In genomic region chr9:109877666-109878065, GRCm38 (mm10) we compare ENCODE assay signal across 9 mouse cellular contexts. TPM values are rescaled to one million over a fixed set of nuclear protein-coding genes. Genes with fewer than 3 reads are reported as not detected.
DNase-seq lines count a peak whose midpoint lies in the region; ATAC-seq and TF ChIP-seq lines count a peak whose summit lies in the region.
"Had no signal": no experiment of that assay in that cellular context is flagged by ENCODE, and none has a peak within 500 bp of the region (broad histone marks: within the 10 kb centered on the region; RNA-seq: fewer than 3 reads in every experiment).

No protein-coding gene starts in this region.

- no peak overlapping the region for H3K27ac ChIP-seq in lung, embryonic 16.5 days (ENCODE audit: low read length)
- H3K27ac ChIP-seq in embryonic fibroblast, embryonic 13.5 days (ENCODE audit: insufficient read depth, low read length), result no peak overlapping the region
- no peak overlapping the region for H3K27ac ChIP-seq in limb, embryonic 13.5 days
- H3K27ac ChIP-seq in stomach, embryonic 15.5 days, result no peak overlapping the region

- H3K4me3 ChIP-seq in lung, embryonic 16.5 days (ENCODE audit: low read length), result peak overlapping the region; percentile 99
- peak overlapping the region; percentile 96 for H3K4me3 ChIP-seq in embryonic fibroblast, embryonic 13.5 days (ENCODE audit: insufficient read depth, low read length)
- peak overlapping the region; percentile 99 for H3K4me3 ChIP-seq in limb, embryonic 13.5 days
- peak overlapping the region; percentile 94 for H3K4me3 ChIP-seq in stomach, embryonic 15.5 days (replicated peaks)

- no peak for ATAC-seq in lung, embryonic 16.5 days (ENCODE audit: low read depth)
- ATAC-seq in limb, embryonic 13.5 days (ENCODE audit: low FRiP score, low read depth), result no peak
- ATAC-seq in stomach, embryonic 15.5 days (ENCODE audit: insufficient read depth, low FRiP score, low read depth), result no peak

- WGBS in lung, embryonic 16.5 days, result 61% methylated on average over 5 of the region's 5 CpGs
- 78% methylated on average over 5 of the region's 5 CpGs for WGBS in limb, embryonic 13.5 days
- 76% methylated on average over 5 of the region's 5 CpGs for WGBS in stomach, embryonic 15.5 days

- no peak for DNase-seq in lung, postnatal 10 days
- no peak for DNase-seq in testis, postnatal 14 days (ENCODE audit: low spot score)
- no peak for DNase-seq in cerebellum, postnatal 36 days
- DNase-seq in gastrocnemius, adult 8-10 months (ENCODE audit: low spot score in 2 of 2), result no peak
- DNase-seq: kidney, postnatal 14 days had no signal

- no peak for TF ChIP-seq CTCF in embryonic fibroblast, embryonic 13.5 days (IDR thresholded peaks at IDR 0.05; ENCODE audit: borderline replicate concordance, insufficient read depth, low read length)

- H3K4me2 ChIP-seq in lung, embryonic 16.5 days (ENCODE audit: low read depth, low read length), result peak overlapping the region; percentile 82
- H3K4me2 ChIP-seq in limb, embryonic 13.5 days (replicated peaks), result peak overlapping the region; percentile 80
- peak overlapping the region; percentile 72 for H3K4me2 ChIP-seq in stomach, embryonic 15.5 days

- H3K9ac ChIP-seq in lung, embryonic 16.5 days (ENCODE audit: low read length), result peak overlapping the region; percentile 98; the same call in 1 of the 2 replicates
- H3K9ac ChIP-seq in limb, embryonic 13.5 days, result peak overlapping the region; percentile 98; the same call in 1 of the 2 replicates
- no peak overlapping the region for H3K9ac ChIP-seq in stomach, embryonic 15.5 days

- H3K4me1 ChIP-seq in lung, embryonic 16.5 days (replicated peaks; ENCODE audit: control insufficient read depth, insufficient read depth, low read length), result peaks cover 14% of the 10 kb centered on the region
- H3K4me1 ChIP-seq in embryonic fibroblast, embryonic 13.5 days (ENCODE audit: control insufficient read depth, insufficient read depth, low read length), result no peaks in the 10 kb centered on the region
- peaks cover 15% of the 10 kb centered on the region for H3K4me1 ChIP-seq in limb, embryonic 13.5 days
- H3K4me1 ChIP-seq in stomach, embryonic 15.5 days, result 0 out of 2 replicates have a peak, but pooled peaks cover 5% of the 10 kb centered on the region

- no peaks in the 10 kb centered on the region for H3K9me3 ChIP-seq in lung, embryonic 16.5 days (ENCODE audit: control insufficient read depth, low read length)
- no peaks in the 10 kb centered on the region for H3K9me3 ChIP-seq in limb, embryonic 13.5 days
- no peaks in the 10 kb centered on the region for H3K9me3 ChIP-seq in stomach, embryonic 15.5 days

- TF ChIP-seq POLR2A in embryonic fibroblast, embryonic 13.5 days (IDR thresholded peaks at IDR 0.05; ENCODE audit: low read depth, low read length), result no peak

- H3K27me3 ChIP-seq in lung, embryonic 16.5 days (ENCODE audit: control insufficient read depth, insufficient read depth, low read depth, low read length), result no peaks in the 10 kb centered on the region
- H3K27me3 ChIP-seq in limb, embryonic 13.5 days, result no peaks in the 10 kb centered on the region
- no peaks in the 10 kb centered on the region for H3K27me3 ChIP-seq in stomach, embryonic 15.5 days (replicated peaks)

- peaks cover 40% of the 10 kb centered on the region for H3K36me3 ChIP-seq in lung, embryonic 16.5 days (ENCODE audit: control insufficient read depth, insufficient read depth, low read length)
- H3K36me3 ChIP-seq in limb, embryonic 13.5 days, result peaks cover 52% of the 10 kb centered on the region
- H3K36me3 ChIP-seq in stomach, embryonic 15.5 days, result peaks cover 27% of the 10 kb centered on the region; the same call in 1 of the 2 replicates

RNA-seq across cellular contexts. Expression of gene Cdc25a, which starts 2.3 kb away (rescaled TPM):
- polyA plus RNA-seq in lung, embryonic 16.5 days (2015; fragmentation: Nextera tagmentation; extraction: Ambion mirVana), result 24.5 and 25.0 TPM in 2 replicates
- 19.6 and 21.9 TPM in 2 replicates for polyA plus RNA-seq in embryonic fibroblast, embryonic 13.5 days (2011; ENCODE audit: insufficient read length, low read depth, missing spikeins)
- 35.3 and 36.3 TPM in 2 replicates for polyA plus RNA-seq in limb, embryonic 13.5 days (2015; fragmentation: Nextera tagmentation; extraction: Ambion mirVana)
- polyA plus RNA-seq in stomach, embryonic 15.5 days (2015; fragmentation: Nextera tagmentation; extraction: Ambion mirVana), result 28.8 and 33.2 TPM in 2 replicates
- 1 to 10 TPM; 4.1 to 5.7 (median 4.6) TPM for total RNA-seq in gastrocnemius, adult 8-10 months (2022)

RNA-seq across cellular contexts. Expression of gene Camp, which starts 28.2 kb away (rescaled TPM):
- 0.90 and 4.4 TPM in 2 replicates for polyA plus RNA-seq in lung, embryonic 16.5 days (2015; fragmentation: Nextera tagmentation; extraction: Ambion mirVana)
- polyA plus RNA-seq in embryonic fibroblast, embryonic 13.5 days (2011; ENCODE audit: insufficient read length, low read depth, missing spikeins), result not detected in 2 replicates
- 0.27 and 0.60 TPM in 2 replicates for polyA plus RNA-seq in limb, embryonic 13.5 days (2015; fragmentation: Nextera tagmentation; extraction: Ambion mirVana)
- 22.7 and 24.2 TPM in 2 replicates for polyA plus RNA-seq in stomach, embryonic 15.5 days (2015; fragmentation: Nextera tagmentation; extraction: Ambion mirVana)
- total RNA-seq in gastrocnemius, adult 8-10 months (2022), result not detected

RNA-seq across cellular contexts. Expression of gene Nme6, which starts 45.1 kb away (rescaled TPM):
- polyA plus RNA-seq in lung, embryonic 16.5 days (2015; fragmentation: Nextera tagmentation; extraction: Ambion mirVana), result 48.3 and 50.1 TPM in 2 replicates
- polyA plus RNA-seq in embryonic fibroblast, embryonic 13.5 days (2011; ENCODE audit: insufficient read length, low read depth, missing spikeins), result 15.2 and 21.3 TPM in 2 replicates
- 72.3 and 73.8 TPM in 2 replicates for polyA plus RNA-seq in limb, embryonic 13.5 days (2015; fragmentation: Nextera tagmentation; extraction: Ambion mirVana)
- 66.8 and 67.7 TPM in 2 replicates for polyA plus RNA-seq in stomach, embryonic 15.5 days (2015; fragmentation: Nextera tagmentation; extraction: Ambion mirVana)
- 10 to 100 TPM; 29.2 to 35.4 (median 33.5) TPM for total RNA-seq in gastrocnemius, adult 8-10 months (2022)

RNA-seq across cellular contexts. Expression of gene Map4, which starts 53.6 kb away (rescaled TPM):
- 52.4 and 56.2 TPM in 2 replicates for polyA plus RNA-seq in lung, embryonic 16.5 days (2015; fragmentation: Nextera tagmentation; extraction: Ambion mirVana)
- polyA plus RNA-seq in embryonic fibroblast, embryonic 13.5 days (2011; ENCODE audit: insufficient read length, low read depth, missing spikeins), result 220 and 222 TPM in 2 replicates
- 58.2 and 65.5 TPM in 2 replicates for polyA plus RNA-seq in limb, embryonic 13.5 days (2015; fragmentation: Nextera tagmentation; extraction: Ambion mirVana)
- 55.6 and 63.8 TPM in 2 replicates for polyA plus RNA-seq in stomach, embryonic 15.5 days (2015; fragmentation: Nextera tagmentation; extraction: Ambion mirVana)
- total RNA-seq in gastrocnemius, adult 8-10 months (2022), result 100 to 1,000 TPM; 475 to 623 (median 599) TPM
